Mouse (Mus musculus): Measurements from ENCODE around the gene Tmem102.

Tmem102 gene

DNA sequence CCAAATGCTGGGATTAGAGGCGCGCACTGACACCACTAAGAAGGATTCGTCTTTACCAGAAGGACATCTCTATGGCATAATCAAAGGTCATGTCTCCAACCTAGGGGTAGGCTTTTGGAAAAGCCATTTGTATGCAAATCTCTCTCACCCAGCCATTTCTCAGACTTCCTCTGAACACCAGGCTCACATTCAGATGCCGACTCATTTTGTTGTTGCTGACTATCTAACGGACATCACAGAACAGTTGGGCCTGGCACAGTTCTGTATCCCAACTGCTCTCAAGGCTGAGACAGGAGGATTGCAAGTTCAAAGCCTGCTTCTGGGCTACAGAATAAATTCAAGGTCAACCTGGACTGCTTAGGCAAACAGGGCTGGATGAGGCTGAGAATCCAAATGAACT lies 18.1 kb downstream of the Tmem102 start:
- DNase-seq (ENCODE audit: low spot score): no peak

- DNase-seq (ENCODE audit: low spot score): no peak
These were observed 20.6 kb downstream of the Tmem102 start for GRCm38 (mm10) chr11:69784793-69785272.

- no peak for DNase-seq (ENCODE audit: low spot score)
These were observed 23.6 kb downstream of the Tmem102 start for GRCm38 (mm10) chr11:69781828-69782227.

GRCm38 (mm10) chr11:69778985-69779384 lies 26.4 kb downstream of the Tmem102 start:
- no peak for DNase-seq (ENCODE audit: low spot score)

GRCm38 (mm10) chr11:69778258-69778982 lies 27.0 kb downstream of the Tmem102 start:
- no peak for DNase-seq (ENCODE audit: low spot score)

DNA sequence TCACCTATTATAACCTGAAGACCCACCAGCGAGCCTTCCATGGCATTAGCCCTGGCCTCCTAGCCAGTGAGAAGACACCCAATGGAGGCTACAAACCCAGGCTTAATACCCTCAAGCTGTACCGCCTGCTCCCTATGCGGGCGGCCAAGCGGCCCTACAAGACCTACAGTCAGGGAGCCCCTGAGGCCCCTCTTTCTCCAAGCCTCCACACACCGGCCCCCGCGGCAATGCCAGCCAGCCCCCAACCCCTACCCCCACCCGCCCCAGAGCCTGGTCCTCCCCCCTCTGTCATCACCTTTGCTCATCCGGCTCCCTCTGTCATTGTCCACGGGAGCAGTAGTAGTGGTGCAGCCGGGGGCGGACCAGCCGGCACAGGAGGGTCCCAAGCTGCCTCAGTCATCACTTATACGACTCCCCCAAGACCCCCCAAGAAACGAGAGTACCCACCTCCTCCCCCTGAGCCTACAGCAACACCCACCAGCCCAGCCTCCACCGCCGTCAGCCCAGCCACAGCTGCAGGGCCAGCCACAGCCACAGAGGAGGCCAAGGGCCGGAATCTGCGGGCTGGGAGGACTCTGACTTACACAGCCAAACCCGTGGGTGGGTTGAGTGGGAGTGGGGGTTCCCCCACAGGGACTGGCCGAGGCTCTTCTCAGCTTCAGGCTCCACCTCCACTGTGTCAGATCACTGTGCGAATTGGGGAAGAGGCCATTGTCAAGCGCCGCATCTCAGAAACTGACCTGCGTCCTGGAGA lies 27.7 kb downstream of the Tmem102 start:
- no peak for DNase-seq (ENCODE audit: low spot score)

- no peak for DNase-seq (ENCODE audit: low spot score)
These were observed 28.9 kb downstream of the Tmem102 start for GRCm38 (mm10) chr11:69776488-69776887.

DNA sequence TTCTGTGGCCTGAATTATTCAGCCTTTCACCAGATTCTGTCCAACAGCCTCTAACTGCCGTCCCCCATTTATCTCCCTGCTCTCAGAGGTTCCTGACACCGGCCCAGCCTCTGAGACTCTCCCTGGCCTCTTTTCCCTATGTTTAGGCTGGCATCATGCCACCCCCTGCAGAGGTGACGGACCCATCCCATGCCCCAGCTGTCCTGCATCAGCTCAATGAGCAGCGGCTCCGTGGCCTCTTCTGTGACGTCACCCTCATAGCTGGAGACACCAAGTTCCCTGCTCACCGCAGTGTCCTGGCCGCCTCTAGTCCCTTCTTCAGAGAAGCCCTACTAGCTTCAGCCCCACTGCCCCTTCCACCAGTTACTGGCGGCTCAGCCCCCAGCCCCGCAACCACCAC lies 29.7 kb downstream of the Tmem102 start:
- DNase-seq (ENCODE audit: low spot score): no peak

DNA sequence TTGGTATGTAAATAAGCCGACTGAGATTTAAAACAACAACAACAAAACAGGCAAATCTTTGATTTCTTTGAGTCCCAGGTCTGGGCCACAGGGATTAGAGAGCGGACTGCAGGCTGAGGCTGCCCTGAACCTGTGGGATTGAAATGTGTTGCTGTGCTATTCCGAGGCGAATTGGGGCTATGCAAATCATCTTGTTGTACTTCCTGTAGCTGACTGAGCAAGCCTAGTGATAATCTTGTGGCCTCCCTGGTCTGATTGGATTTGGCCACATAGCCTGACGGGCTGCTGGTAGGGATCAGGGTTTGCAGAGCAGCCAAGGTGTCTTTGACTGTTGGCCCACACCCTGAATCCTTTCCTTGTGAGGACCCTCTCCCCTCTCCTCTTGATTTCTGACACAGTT lies 30.5 kb downstream of the Tmem102 start:
- no peak for DNase-seq (ENCODE audit: low spot score)

GRCm38 (mm10) chr11:69767625-69767909 lies 37.9 kb downstream of the Tmem102 start:
- DNase-seq (ENCODE audit: low spot score): no peak

GRCm38 (mm10) chr11:69766872-69767624 lies 38.4 kb downstream of the Tmem102 start:
- DNase-seq (ENCODE audit: low spot score): no peak

GRCm38 (mm10) chr11:69766126-69766609 lies 39.3 kb downstream of the Tmem102 start:
- no peak for DNase-seq (ENCODE audit: low spot score)

- DNase-seq (ENCODE audit: low spot score): no peak
These were observed 40.0 kb downstream of the Tmem102 start, which contains the start of gene Zbtb4 for GRCm38 (mm10) chr11:69765221-69766125. Zbtb4 (plus strand) TSS chr11:69765912.

- DNase-seq (ENCODE audit: low spot score): no peak
These were observed 41.9 kb downstream of the Tmem102 start for GRCm38 (mm10) chr11:69763551-69763950.

- DNase-seq (ENCODE audit: low spot score): no peak
These were observed 43.6 kb downstream of the Tmem102 start, which contains the start of gene Slc35g3 for GRCm38 (mm10) chr11:69761868-69762267. Slc35g3 (minus strand) TSS chr11:69761968.

GRCm38 (mm10) chr11:69760901-69761200 lies 44.6 kb downstream of the Tmem102 start:
- no peak for DNase-seq (ENCODE audit: low spot score)

- no peak for DNase-seq (ENCODE audit: low spot score)
These were observed 45.1 kb downstream of the Tmem102 start for GRCm38 (mm10) chr11:69760160-69760900.

- peak; percentile 93 for DNase-seq (ENCODE audit: low spot score)
These were observed 46.3 kb downstream of the Tmem102 start for GRCm38 (mm10) chr11:69758971-69759721.

- DNase-seq (ENCODE audit: low spot score): peak; percentile 97
These were observed 46.9 kb downstream of the Tmem102 start, which contains the start of gene Polr2a for GRCm38 (mm10) chr11:69758478-69758970. Polr2a (minus strand) TSS chr11:69758637.

DNA sequence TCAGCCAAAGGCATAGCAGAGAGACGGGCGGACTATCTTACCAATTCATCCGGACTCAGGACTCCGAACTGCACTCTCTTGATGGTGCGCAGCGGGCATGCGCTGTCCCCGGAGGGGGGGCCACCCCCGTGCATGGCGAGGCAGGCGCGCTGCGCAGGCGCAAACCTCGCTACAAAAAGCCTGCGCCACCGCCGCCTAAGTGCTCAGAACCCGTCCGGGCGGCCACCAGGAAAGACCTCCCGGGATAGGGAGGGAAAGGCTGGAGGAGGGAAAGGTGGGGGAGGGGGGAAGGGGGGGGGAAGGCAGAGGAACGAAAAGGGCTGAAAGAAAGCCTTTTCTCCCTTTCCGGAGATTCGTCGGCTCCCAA lies 47.4 kb downstream of the Tmem102 start:
- peak; percentile 94 for DNase-seq (ENCODE audit: low spot score)
